Mouse (Mus musculus) heart, adult 2 months (tissue): ENCODE results near the gene Bmp2k. TPM values are rescaled to one million over a fixed set of nuclear protein-coding genes. Genes with fewer than 3 reads are reported as not detected.
"Not testable (repeated sequence)": the region's sequence is repeated elsewhere in the genome, so short reads cannot be mapped to it uniquely, and the experiment has no call there.

ENCODE experiments used
- DNase-seq, 2 experiments: peaks; one replicate each; pipeline ENCODE4 v3.0.0; 2021
- H3K27ac ChIP-seq: fragments of 200-600 bp; 2 replicates; pipeline ENCODE4 v1.8.1; 2022
- H3K27me3 ChIP-seq: fragments of 200-500 bp; 2 replicates; pipeline ENCODE4 v1.6.1; 2012; ENCODE audit warnings: mild to moderate bottlenecking, low read length, inconsistent platforms, mixed read lengths; ENCODE audit not compliant: control insufficient read depth, insufficient read depth
- H3K36me3 ChIP-seq: fragments of 200-500 bp; 2 replicates; pipeline ENCODE4 v1.6.1; 2012; ENCODE audit warnings: low read length, inconsistent platforms; ENCODE audit not compliant: control insufficient read depth, insufficient read depth
- H3K4me1 ChIP-seq: fragments of 200-500 bp; 2 replicates; pipeline ENCODE4 v1.6.1; 2011; ENCODE audit warnings: low read length; ENCODE audit not compliant: control insufficient read depth, insufficient read depth
- H3K4me3 ChIP-seq: fragments of 200-600 bp; 2 replicates; pipeline ENCODE4 v1.8.1; 2022
- H3K79me2 ChIP-seq: fragments of 200-500 bp; replicated peaks from 2 replicates; pipeline ENCODE4 v1.6.1; 2012; ENCODE audit warnings: mild to moderate bottlenecking, inconsistent platforms, low read length, moderate library complexity, mixed read lengths; ENCODE audit not compliant: control insufficient read depth, insufficient read depth
- H3K9ac ChIP-seq: fragments of 200-500 bp; 2 replicates; pipeline ENCODE4 v1.6.1; 2012; ENCODE audit warnings: low read depth, mild to moderate bottlenecking, control low read depth, inconsistent platforms, low read length, mixed read lengths
- CTCF ChIP-seq: fragments of 200-600 bp; IDR thresholded peaks from 2 replicates; pipeline ENCODE4 v1.8.1; 2022; ENCODE audit warnings: antibody characterized with exemption, mild to moderate bottlenecking, moderate library complexity
- EP300 ChIP-seq: fragments of 200-500 bp; IDR thresholded peaks from 2 replicates; pipeline ENCODE4 v1.6.1; 2011; ENCODE audit warnings: low read depth, low read length, control low read depth; ENCODE audit not compliant: insufficient read depth
- POLR2A ChIP-seq: fragments of 200-500 bp; IDR thresholded peaks from 2 replicates; pipeline ENCODE4 v1.6.1; 2011; ENCODE audit warnings: mild to moderate bottlenecking, low read depth, low read length, control low read depth; ENCODE audit not compliant: insufficient read depth
- WGBS: fragments of 180-500 bp; shearing (Covaris S2); methylation state at CpG from one replicate; pipeline ENCODE4 v1.1.7; 2018; 5-methylcytosine and 5-hydroxymethylcytosine counted together
- intact Hi-C: fragments of 180-260 bp; cut with DNase I; formaldehyde crosslinking; loops from one replicate; pipeline ENCODE4 v1.15.1; 2025
- polyA plus RNA-seq: library from polyadenylated mRNA; depleted of rRNA; stranded (reverse); fragments of >200 nt; gene quantifications from 2 replicates; pipeline ENCODE4 v1.2.3, GENCODE M21; 2012
- total RNA-seq, 2 experiments: library from RNA; stranded (reverse); gene quantifications; 2 replicates each; pipeline ENCODE4 v1.2.3; 2021

Gene Bmp2k
- total and polyA plus RNA-seq, 3 experiments: 2.9 to 8.4 (median 6.7) TPM

GRCm38 (mm10) chr5:97002336-97002735, 4.8 kb downstream of the Bmp2k start:
- no peak overlapping the region for H3K4me3 ChIP-seq
- no peaks in the 10 kb centered on the region for H3K27me3 ChIP-seq
- peaks cover 3% of the 10 kb centered on the region for H3K4me1 ChIP-seq
- H3K27ac ChIP-seq: no peak overlapping the region
- WGBS: 69% methylated on average over 5 of the region's 5 CpGs
- no peaks in the 10 kb centered on the region for H3K36me3 ChIP-seq
- DNase-seq: no peak
- no peak overlapping the region for H3K9ac ChIP-seq
- peaks cover 1% of the 10 kb centered on the region; the same call in 1 of the 2 replicates for H3K79me2 ChIP-seq
- TF ChIP-seq EP300: no peak
- intact Hi-C loops: no loop called here

- TF ChIP-seq CTCF: no peak
- TF ChIP-seq POLR2A: no peak
- TF ChIP-seq EP300: no peak
- Histone ChIP-seq H3K79me2 (peaks cover 1% of the 10 kb centered on the region; the same call in 1 of the 2 replicates), H3K9ac (no peak overlapping the region), H3K27ac (no peak overlapping the region), H3K4me3 (no peak overlapping the region), H3K27me3 (no peaks in the 10 kb centered on the region), H3K36me3 (no peaks in the 10 kb centered on the region), H3K4me1 (peaks cover 3% of the 10 kb centered on the region)
- DNase-seq: no peak
- intact Hi-C loops: no loop called here
- 88% methylated on average over 7 of the region's 7 CpGs for WGBS
These were observed 5.4 kb downstream of the Bmp2k start for GRCm38 (mm10) chr5:97002937-97003336.

GRCm38 (mm10) chr5:97004178-97005030, 6.9 kb downstream of the Bmp2k start:
- WGBS: 72% methylated on average over 23 of the region's 23 CpGs
- DNase-seq: peak in 1 of 2 experiments; percentile 26
- Histone ChIP-seq H3K4me1 (peaks cover 3% of the 10 kb centered on the region), H3K9ac (no peak overlapping the region), H3K4me3 (no peak overlapping the region), H3K36me3 (no peaks in the 10 kb centered on the region), H3K79me2 (peaks cover 1% of the 10 kb centered on the region; the same call in 1 of the 2 replicates), H3K27ac (no peak overlapping the region), H3K27me3 (no peaks in the 10 kb centered on the region)
- no peak for TF ChIP-seq EP300
- TF ChIP-seq CTCF: no peak
- no peak for TF ChIP-seq POLR2A
- intact Hi-C loops: no loop called here

GRCm38 (mm10) chr5:97005891-97006290, 8.4 kb downstream of the Bmp2k start:
- 94% methylated on average over 2 of the region's 2 CpGs for WGBS
- intact Hi-C loops: no loop called here
- DNase-seq: no peak
- Histone ChIP-seq H3K27ac (no peak overlapping the region), H3K27me3 (no peaks in the 10 kb centered on the region), H3K4me1 (peaks cover 4% of the 10 kb centered on the region), H3K9ac (no peak overlapping the region), H3K79me2 (peaks cover 2% of the 10 kb centered on the region), H3K4me3 (no peak overlapping the region), H3K36me3 (no peaks in the 10 kb centered on the region)
- TF ChIP-seq CTCF (no peak), EP300 (no peak), POLR2A (no peak)

GRCm38 (mm10) chr5:97006929-97007328, 9.4 kb downstream of the Bmp2k start:
- 88% methylated on average over 3 of the region's 3 CpGs for WGBS
- DNase-seq: no peak
- Histone ChIP-seq H3K4me3 (no peak overlapping the region), H3K27me3 (no peaks in the 10 kb centered on the region), H3K79me2 (peaks cover 3% of the 10 kb centered on the region), H3K4me1 (peaks cover 4% of the 10 kb centered on the region), H3K9ac (no peak overlapping the region), H3K27ac (no peak overlapping the region), H3K36me3 (no peaks in the 10 kb centered on the region)
- intact Hi-C loops: no loop called here
- TF ChIP-seq EP300: no peak
- TF ChIP-seq CTCF: no peak
- TF ChIP-seq POLR2A: no peak

GRCm38 (mm10) chr5:97007496-97007895, 10.0 kb downstream of the Bmp2k start:
- Histone ChIP-seq H3K27me3 (no peaks in the 10 kb centered on the region), H3K4me1 (peaks cover 1% of the 10 kb centered on the region; the same call in 1 of the 2 replicates), H3K79me2 (peaks cover 1% of the 10 kb centered on the region), H3K27ac (no peak overlapping the region), H3K36me3 (no peaks in the 10 kb centered on the region), H3K9ac (no peak overlapping the region), H3K4me3 (no peak overlapping the region)
- DNase-seq: no peak
- intact Hi-C loops: no loop called here
- no peak for TF ChIP-seq EP300
- TF ChIP-seq CTCF: no peak
- no peak for TF ChIP-seq POLR2A
- 90% methylated on average over 3 of the region's 3 CpGs for WGBS

- H3K79me2 ChIP-seq, H3K27me3 ChIP-seq, H3K9ac ChIP-seq, DNase-seq, H3K4me1 ChIP-seq, intact Hi-C loops, H3K4me3 ChIP-seq, H3K36me3 ChIP-seq, H3K27ac ChIP-seq: not testable (repeated sequence)
- 89% methylated on average over 10 of the region's 10 CpGs for WGBS
These were observed 11.7 kb downstream of the Bmp2k start for GRCm38 (mm10) chr5:97009140-97009539.
